Mouse (Mus musculus): ENCODE measurements at regions not wholly inside any gene's neighbourhood (a gene's known extent, or its start where the extent isn't known, plus 50 kb on each side); places are given as distances from the start of the nearest gene placed in this dataset.

GRCm38 (mm10) chr9:41223406-41223805 is 61.9 kb upstream of the Ubash3b start:
- DNase-seq (ENCODE audit: low spot score): no peak

- DNase-seq (ENCODE audit: low spot score): no peak
Observed at GRCm38 (mm10) chr9:41222346-41223015, 61.0 kb upstream of the Ubash3b start.

GRCm38 (mm10) chr9:41221110-41221790 is 59.8 kb upstream of the Ubash3b start:
- DNase-seq (ENCODE audit: low spot score): no peak

GRCm38 (mm10) chr9:41220105-41220669 is 58.7 kb upstream of the Ubash3b start:
- DNase-seq (ENCODE audit: low spot score): no peak

GRCm38 (mm10) chr9:41218702-41219101 is 57.2 kb upstream of the Ubash3b start:
- no peak for DNase-seq (ENCODE audit: low spot score)

- DNase-seq (ENCODE audit: low spot score): no peak
Observed at GRCm38 (mm10) chr9:41216248-41216647, 54.8 kb upstream of the Ubash3b start.

- no peak for DNase-seq (ENCODE audit: low spot score)
Observed at GRCm38 (mm10) chr9:41215026-41215425, 53.5 kb upstream of the Ubash3b start.

- no peak for DNase-seq (ENCODE audit: low spot score)
Observed at GRCm38 (mm10) chr9:41212943-41213529, 51.5 kb upstream of the Ubash3b start.

GRCm38 (mm10) chr9:41212303-41212901 is 50.9 kb upstream of the Ubash3b start:
- peak; percentile 61 for DNase-seq (ENCODE audit: low spot score)

- DNase-seq (ENCODE audit: low spot score): no peak
Observed at GRCm38 (mm10) chr9:41211865-41212302, 50.4 kb upstream of the Ubash3b start.

Small RNA genes in the stretch of these regions (microRNA-seq; reads per million reads assigned to microRNA genes)
- gene Mir100 (6,334 reads per million, percentile 93 among the genes with 10 or more reads in this experiment), gene Mir125b-1 (403 reads per million, percentile 74 among the genes with 10 or more reads in this experiment), gene Mirlet7a-2 (395 reads per million, percentile 73 among the genes with 10 or more reads in this experiment)

Data from heart, adult 8-10 months (tissue).